Mouse (Mus musculus) Patski (cell line): ENCODE results near the gene Prrc2b. TPM values are rescaled to one million over a fixed set of nuclear protein-coding genes. Genes with fewer than 3 reads are reported as not detected.

Experiments
- ATAC-seq: fragments of 100-300 bp; one replicate; pipeline ENCODE4 v1.8.0; 2021
- CTCF ChIA-PET: fragments of 350-600 bp; sonication (Branson Sonifier 250); formaldehyde crosslinking; loops from one replicate; lab custom pipeline; 2022; ENCODE audit warnings: inconsistent platforms; lab: Charles Lee
- POLR2A ChIA-PET: fragments of 350-600 bp; sonication (Branson Sonifier 250); formaldehyde crosslinking; loops from one replicate; lab custom pipeline; 2022; ENCODE audit warnings: antibody characterized with exemption, inconsistent platforms; lab: Charles Lee
- DNase-seq: peaks from one replicate; pipeline ENCODE4 v3.0.0-alpha.2; 2011; ENCODE audit warnings: low read depth, low spot score
- H3K27me3 ChIP-seq: fragments of 371-371 bp; one replicate; pipeline ENCODE4 v1.5.1; 2021
- CTCF ChIP-seq: fragments of 100-300 bp; IDR thresholded peaks from one replicate; pipeline ENCODE4 v1.5.1; 2021
- in situ Hi-C: fragments of 300-500 bp; cut with MboI; formaldehyde crosslinking; loops from 3 replicates; pipeline ENCODE4 v1.11.1; 2018; ENCODE audit warnings: low pct_unique_long_range_greater_than_20kb, mixed read lengths
- polyA plus RNA-seq: library from polyadenylated mRNA; unstranded; gene quantifications from one replicate; pipeline ENCODE4 v1.2.3, GENCODE M21; 2021

Gene Prrc2b
- polyA plus RNA-seq, 1 experiment from 2014 or later, result 81.9 TPM

DNA sequence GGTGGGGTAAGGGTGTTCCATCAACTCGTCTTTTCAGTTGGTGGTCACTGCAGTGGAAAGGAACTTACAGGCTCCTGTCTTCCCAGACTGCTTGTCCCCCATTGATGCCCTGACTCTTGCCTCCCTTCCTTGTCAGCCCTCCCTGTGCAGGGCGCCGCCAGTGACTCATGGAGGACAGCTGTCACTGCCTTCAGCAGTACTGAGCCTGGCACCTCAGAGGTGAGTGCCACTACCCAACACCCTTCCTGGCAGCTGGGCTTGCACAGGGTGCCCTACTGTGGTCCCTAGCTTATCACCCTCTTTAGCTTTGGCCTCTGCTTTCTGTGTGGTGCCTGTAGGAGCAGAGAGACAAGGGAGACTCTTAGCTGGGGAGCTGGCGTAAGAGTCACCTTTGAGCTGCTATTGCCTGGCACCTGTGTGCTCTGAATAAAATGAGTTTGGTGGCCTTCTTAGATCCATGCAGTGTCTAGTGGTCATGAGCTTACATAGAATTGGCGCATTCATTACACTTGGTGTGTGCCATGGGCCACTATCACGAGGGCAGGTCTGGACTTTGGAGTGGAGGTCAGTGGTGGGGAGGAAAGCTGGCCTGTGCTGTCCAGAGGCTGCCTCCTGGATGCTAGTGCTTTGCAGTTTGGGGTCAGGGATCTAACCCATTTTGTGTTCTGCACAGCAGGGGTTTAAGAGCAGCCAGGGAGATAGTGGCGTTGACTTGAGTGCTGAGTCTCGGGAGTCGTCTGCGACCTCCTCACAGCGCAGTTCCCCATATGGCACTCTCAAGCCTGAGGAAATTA is 67.9 kb downstream of the Prrc2b start:
- TF ChIP-seq CTCF, result no peak
- no peak for DNase-seq
- H3K27me3 ChIP-seq, result no peaks in the 10 kb centered on the region
- ChIA-PET CTCF (interaction anchor here (1.2 kb wide), 1 partner anchor 17 kb away, joined by 3 read pairs; the partner anchor contains the start of gene Pomt1), POLR2A (no interaction called here)
- ATAC-seq, result no peak
- in situ Hi-C loops, result no loop called here

DNA sequence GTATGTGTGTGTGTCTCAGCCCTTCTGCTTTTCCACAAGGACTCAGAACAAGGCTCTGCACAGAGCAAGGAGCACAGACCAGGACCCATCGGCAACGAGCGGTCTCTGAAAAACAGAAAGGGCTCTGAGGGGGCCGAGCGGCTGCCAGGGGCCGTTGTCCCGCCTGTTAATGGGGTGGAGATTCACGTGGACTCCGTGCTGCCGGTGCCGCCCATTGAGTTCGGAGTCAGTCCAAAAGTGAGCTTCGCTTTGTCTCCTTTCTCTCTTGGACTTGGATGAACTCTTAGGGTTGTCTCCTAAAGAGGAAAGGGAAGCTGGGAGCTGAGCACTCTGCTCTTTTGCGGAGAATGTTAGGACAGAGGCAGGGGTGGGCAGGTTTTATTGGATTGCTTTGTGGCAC is 68.6 kb downstream of the Prrc2b start:
- no peak for ATAC-seq
- no peak for TF ChIP-seq CTCF

DNA sequence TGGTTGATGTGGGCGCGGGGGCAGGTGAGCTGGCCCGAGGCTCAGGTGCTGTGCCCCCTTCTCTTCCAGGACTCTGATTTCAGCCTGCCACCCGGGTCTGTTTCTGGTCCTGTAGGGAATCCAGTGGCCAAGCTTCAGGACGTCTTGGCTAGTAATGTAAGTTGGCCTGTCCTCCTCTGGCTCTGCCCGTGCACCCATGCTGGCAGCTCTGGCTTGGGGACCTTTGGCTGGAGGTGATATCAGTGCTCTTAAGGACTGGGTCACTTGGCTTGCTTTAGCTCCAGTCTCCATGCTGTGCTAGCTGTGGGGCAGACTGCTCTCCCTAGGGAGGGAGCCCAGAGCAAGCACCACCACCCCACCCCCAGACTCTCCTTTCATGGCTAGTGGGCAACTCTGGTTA is 69.1 kb downstream of the Prrc2b start:
- ChIA-PET CTCF (no interaction called here), POLR2A (no interaction called here)
- ATAC-seq (no peak), DNase-seq (no peak)
- H3K27me3 ChIP-seq, result no peaks in the 10 kb centered on the region
- no peak for TF ChIP-seq CTCF
- in situ Hi-C loops, result no loop called here

More for the DNA sequence above, 68.6 kb downstream of the Prrc2b start:
- no peak for DNase-seq
- CTCF ChIA-PET, result no interaction called here
- POLR2A ChIA-PET, result no interaction called here
- H3K27me3 ChIP-seq, result no peaks in the 10 kb centered on the region
- in situ Hi-C loops, result no loop called here

DNA sequence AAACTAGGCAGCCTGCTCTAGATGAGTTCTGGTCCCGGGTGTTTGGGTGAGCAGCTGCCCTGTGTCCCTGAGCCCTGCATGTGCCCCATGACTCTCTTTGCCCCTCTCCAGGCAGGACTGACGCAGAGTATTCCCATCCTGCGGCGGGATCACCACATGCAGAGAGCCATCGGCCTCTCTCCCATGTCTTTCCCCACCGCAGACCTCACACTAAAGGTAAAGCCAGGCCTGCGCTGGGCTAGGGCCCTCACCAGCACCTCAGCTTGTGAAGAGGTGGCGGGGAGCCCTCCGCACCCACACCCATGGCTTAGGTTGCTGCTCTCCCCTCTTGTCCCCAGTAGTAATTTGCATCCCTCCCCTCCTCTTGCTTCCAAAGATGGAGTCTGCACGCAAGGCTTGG is 70.1 kb downstream of the Prrc2b start:
- in situ Hi-C loops, result no loop called here
- no peaks in the 10 kb centered on the region for H3K27me3 ChIP-seq
- CTCF ChIA-PET, result interaction anchor here (1.1 kb wide), 1 partner anchor 16 kb away, joined by 3 read pairs; the partner anchor contains the start of gene Pomt1
- no peak for ATAC-seq
- no peak for TF ChIP-seq CTCF
- no peak for DNase-seq
- POLR2A ChIA-PET, result no interaction called here

DNA sequence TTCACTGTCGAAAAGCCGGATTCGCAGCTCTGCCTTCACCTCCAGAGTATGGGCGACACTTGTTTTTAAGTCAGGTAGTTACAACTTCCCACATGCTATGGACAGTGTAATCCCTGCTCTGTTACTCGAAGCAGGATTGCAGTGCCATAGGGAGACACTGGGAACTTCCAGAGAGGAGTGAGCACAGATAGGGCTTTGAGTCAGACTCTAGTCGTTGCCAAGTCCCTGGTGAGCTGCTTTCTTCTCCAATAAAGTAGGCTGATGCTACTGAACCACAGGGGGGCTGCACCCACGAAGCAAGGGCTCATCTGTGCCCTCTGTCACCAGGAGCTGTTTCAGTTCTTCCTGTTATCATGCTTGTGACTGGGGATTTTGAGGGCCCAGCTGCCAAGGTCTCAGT is 70.7 kb downstream of the Prrc2b start:
- no peaks in the 10 kb centered on the region for H3K27me3 ChIP-seq
- DNase-seq, result no peak
- ChIA-PET POLR2A (no interaction called here), CTCF (interaction anchor here (1.1 kb wide), 1 partner anchor 15 kb away, joined by 3 read pairs; the partner anchor contains the start of gene Pomt1)
- ATAC-seq, result no peak
- no peak for TF ChIP-seq CTCF
- in situ Hi-C loops, result no loop called here

DNA sequence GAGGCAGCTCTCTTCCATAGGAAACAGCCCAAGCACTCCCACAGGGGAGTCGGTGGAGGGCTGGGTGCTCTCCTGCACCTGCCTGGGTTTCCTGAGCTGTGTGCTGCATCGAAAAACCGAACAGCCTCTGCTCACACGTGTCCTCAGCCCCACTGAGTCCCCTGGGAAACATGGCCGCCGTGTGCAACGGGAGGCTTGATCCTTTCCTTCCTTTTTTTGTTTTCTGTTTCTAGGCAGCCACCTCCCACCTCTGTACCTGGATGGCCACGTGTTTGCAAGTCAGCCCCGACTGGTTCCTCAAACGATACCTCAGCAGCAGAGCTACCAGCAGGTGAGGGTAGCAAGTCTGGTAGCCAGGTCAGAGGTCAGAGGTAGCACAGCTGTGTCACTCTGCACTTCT is 71.2 kb downstream of the Prrc2b start:
- no peaks in the 10 kb centered on the region for H3K27me3 ChIP-seq
- ChIA-PET POLR2A (no interaction called here), CTCF (interaction anchor here (1.1 kb wide), 1 partner anchor 15 kb away, joined by 3 read pairs; the partner anchor contains the start of gene Pomt1)
- DNase-seq (no peak), ATAC-seq (no peak)
- in situ Hi-C loops, result no loop called here
- no peak for TF ChIP-seq CTCF

DNA sequence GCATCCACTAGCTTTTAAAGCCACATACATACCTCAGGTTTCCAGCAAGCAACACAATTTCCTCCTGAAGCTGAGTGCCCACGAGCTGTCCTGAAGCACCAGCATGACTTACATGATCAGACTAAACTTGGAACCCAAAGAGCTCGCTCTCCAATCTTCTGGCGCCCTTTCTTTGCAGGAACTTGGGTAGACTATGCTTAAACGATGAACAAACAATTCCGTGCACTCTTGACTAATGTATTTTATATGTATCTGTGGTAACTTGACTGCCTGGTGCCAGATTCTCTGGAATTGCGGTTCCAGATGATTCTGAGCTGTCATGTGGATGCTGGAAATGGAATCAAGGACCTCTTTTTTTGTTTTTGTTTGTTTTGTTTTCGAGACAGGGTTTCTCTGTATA is 84.6 kb downstream of the Prrc2b start:
- no peak for TF ChIP-seq CTCF
- DNase-seq (no peak), ATAC-seq (no peak)
- ChIA-PET CTCF (interaction anchor here (0.8 to 1.7 kb wide), 3 partner anchors 18 to 47 kb away, joined by 3 to 4 read pairs (median 3); no protein-coding TSS in a partner anchor), POLR2A (interaction anchor here (0.7 to 1.3 kb wide), 2 partner anchors 8 to 75 kb away, joined by 3 to 5 read pairs; no protein-coding TSS in a partner anchor)
- H3K27me3 ChIP-seq, result no peaks in the 10 kb centered on the region
- in situ Hi-C loops, result loop anchor here (5.0 kb wide), 1 partner anchor 103 kb away; no protein-coding TSS in a partner anchor

DNA sequence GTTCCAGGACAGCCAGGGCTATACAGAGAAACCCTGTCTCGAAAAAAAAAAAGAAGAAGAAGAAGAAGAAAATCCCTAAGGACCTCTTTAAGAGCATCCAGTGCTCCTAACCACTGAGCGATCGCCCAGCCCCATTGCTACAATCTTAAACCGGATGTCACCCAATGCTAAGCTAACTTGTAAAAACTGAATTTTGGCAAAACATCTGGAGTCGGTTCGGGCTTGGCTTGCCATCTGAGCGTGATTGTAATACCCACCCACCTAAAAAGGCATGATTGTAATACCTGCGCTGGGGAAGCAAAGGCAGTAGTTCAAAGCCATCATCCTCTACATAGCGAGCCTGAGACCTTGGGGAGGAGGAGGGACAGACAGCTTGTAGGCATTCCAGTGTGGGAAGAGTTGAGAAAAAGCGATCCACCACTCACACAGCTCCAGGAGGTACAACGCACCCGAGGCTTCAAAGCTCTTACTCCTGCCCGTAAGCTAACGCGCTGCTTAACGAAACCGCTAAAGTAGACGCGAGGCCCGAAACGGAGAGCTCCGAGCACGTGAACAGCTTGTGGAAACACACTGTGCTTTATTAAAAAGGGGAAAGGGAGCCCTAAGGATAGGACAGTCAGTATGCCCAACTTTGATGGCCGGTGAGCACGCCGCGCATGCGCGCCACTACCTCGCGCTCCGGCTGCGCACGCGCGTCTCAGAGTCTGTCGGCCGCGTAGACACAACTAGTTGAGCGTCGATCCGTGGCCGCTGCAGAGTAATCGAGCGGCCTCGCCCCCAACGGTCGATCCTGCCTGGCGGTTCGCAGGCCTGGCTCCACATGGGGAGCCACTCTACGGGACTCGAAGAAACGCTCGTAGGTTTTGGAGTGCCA is 85.2 kb downstream of the Prrc2b start, which contains the start of gene Pomt1:
Gene Pomt1, plus strand, starts transcription at position 705 of the 874 bp plus-strand sequence.
- H3K27me3 ChIP-seq, result no peaks in the 10 kb centered on the region
- ChIA-PET CTCF (interaction anchor here (0.8 to 1.7 kb wide), 6 partner anchors 13 to 83 kb away, joined by 3 to 5 read pairs (median 3); no protein-coding TSS in a partner anchor), POLR2A (interaction anchor here (0.7 to 1.3 kb wide), 2 partner anchors 9 to 76 kb away, joined by 3 to 5 read pairs; no protein-coding TSS in a partner anchor)
- in situ Hi-C loops, result loop anchor here (5.0 kb wide), 1 partner anchor 104 kb away; no protein-coding TSS in a partner anchor
- DNase-seq (peak; percentile 58), ATAC-seq (peak; percentile 65)
- no peak for TF ChIP-seq CTCF

DNA sequence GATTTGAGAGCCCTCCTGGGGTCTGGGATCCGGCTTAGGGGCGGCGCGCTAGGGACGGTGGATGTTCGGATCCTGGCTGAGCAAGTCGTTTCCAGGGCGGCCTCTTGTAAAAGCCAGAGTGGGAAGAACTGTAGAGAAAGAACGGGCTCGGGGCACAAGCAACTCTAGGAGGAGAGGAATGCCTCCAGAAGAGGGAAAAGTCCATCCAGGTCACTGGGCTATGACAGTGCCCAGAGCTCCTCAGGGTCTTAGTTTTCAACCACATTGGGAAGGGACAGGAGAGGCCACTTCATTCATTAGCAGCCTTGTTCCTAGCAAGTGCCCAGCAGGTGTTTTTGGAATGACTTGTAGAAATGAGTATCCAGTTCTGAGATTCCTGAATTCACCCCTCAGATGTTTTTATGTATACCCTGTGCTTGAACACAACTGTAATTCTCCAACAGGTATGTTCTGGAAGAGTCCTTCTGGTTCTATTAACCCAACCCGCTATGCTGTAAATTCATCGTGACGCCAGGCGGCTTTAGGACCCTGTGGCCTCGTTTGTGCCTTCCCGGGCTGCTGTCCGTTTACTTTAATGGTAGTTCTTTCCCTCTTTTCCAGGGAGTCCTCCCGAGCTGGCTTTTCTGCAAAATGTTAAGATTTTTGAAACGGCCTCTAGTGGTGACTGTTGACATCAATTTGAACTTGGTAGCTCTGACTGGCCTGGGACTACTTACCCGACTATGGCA is 86.0 kb downstream of the Prrc2b start:
- ChIA-PET POLR2A (interaction anchor here (1.1 to 1.3 kb wide), 2 partner anchors 10 to 11 kb away, joined by 3 to 5 read pairs; no protein-coding TSS in a partner anchor), CTCF (interaction anchor here (0.9 to 1.7 kb wide), 5 partner anchors 13 to 84 kb away, joined by 3 to 5 read pairs (median 3); no protein-coding TSS in a partner anchor)
- ATAC-seq, result peak; percentile 46
- TF ChIP-seq CTCF, result no peak
- peak; percentile 60 for DNase-seq
- no peaks in the 10 kb centered on the region for H3K27me3 ChIP-seq
- in situ Hi-C loops, result loop anchor here (5.0 kb wide), 1 partner anchor 105 kb away; no protein-coding TSS in a partner anchor
